Mouse (Mus musculus): ENCODE data around the gene A530016L24Rik. TPM values are rescaled to one million over a fixed set of nuclear protein-coding genes. Genes with fewer than 3 reads are reported as not detected.

A530016L24Rik gene
- total RNA-seq, 1 experiment: not detected

GRCm38 (mm10) chr12:112490444-112490939, 1.2 kb downstream of the A530016L24Rik start:
- Histone ChIP-seq H3K4me3 (ENCODE audit: insufficient read depth in 1 of 2, low read depth in 1 of 2, low read length in 2 of 2, poor library complexity in 1 of 2, severe bottlenecking in 1 of 2) (no peak overlapping the region), H3K4me1 (ENCODE audit: control insufficient read depth in 2 of 2, insufficient read depth in 2 of 2, low read length in 2 of 2, poor library complexity in 1 of 2) (no peaks in the 10 kb centered on the region), H3K9ac (ENCODE audit: insufficient read depth, low read depth, low read length, poor library complexity, severe bottlenecking) (no peak overlapping the region), H3K36me3 (ENCODE audit: control insufficient read depth, insufficient read depth, low read length, poor library complexity, severe bottlenecking) (no peaks in the 10 kb centered on the region), H3K27ac (ENCODE audit: insufficient read depth, low read depth, low read length, poor library complexity, severe bottlenecking) (no peak overlapping the region), H3K9me3 (ENCODE audit: control insufficient read depth, insufficient read depth, low read depth, low read length) (no peaks in the 10 kb centered on the region)
- in situ Hi-C loops (cut with MboI; ENCODE audit: low sequenced_read_pairs in 2 of 2, unreplicated experiment in 2 of 2): no loop called here
- DNase-seq (ENCODE audit: low read depth, low spot score): no peak
- TF ChIP-seq ZC3H11A (IDR thresholded peaks at IDR 0.05; ENCODE audit: borderline replicate concordance, low read depth, low read length) (no peak), MAFK (IDR thresholded peaks at IDR 0.05; ENCODE audit: insufficient read depth, low read depth, low read length) (no peak), ZNF384 (IDR thresholded peaks at IDR 0.05; ENCODE audit: low read depth, low read length) (no peak), HCFC1 (IDR thresholded peaks at IDR 0.05; ENCODE audit: borderline replicate concordance, insufficient read depth, low read length) (no peak), CHD2 (IDR thresholded peaks at IDR 0.05; ENCODE audit: low read depth, low read length) (no peak)

- TF ChIP-seq CHD2 (IDR thresholded peaks at IDR 0.05; ENCODE audit: low read depth, low read length): no peak
- no peak for TF ChIP-seq ZNF384 (IDR thresholded peaks at IDR 0.05; ENCODE audit: low read depth, low read length)
- TF ChIP-seq HCFC1 (IDR thresholded peaks at IDR 0.05; ENCODE audit: borderline replicate concordance, insufficient read depth, low read length): no peak
- no peak for TF ChIP-seq ZC3H11A (IDR thresholded peaks at IDR 0.05; ENCODE audit: borderline replicate concordance, low read depth, low read length)
- TF ChIP-seq MAFK (IDR thresholded peaks at IDR 0.05; ENCODE audit: insufficient read depth, low read depth, low read length): no peak
- Histone ChIP-seq H3K9ac (ENCODE audit: insufficient read depth, low read depth, low read length, poor library complexity, severe bottlenecking) (no peak overlapping the region), H3K4me1 (ENCODE audit: control insufficient read depth in 2 of 2, insufficient read depth in 2 of 2, low read length in 2 of 2, poor library complexity in 1 of 2) (no peaks in the 10 kb centered on the region), H3K9me3 (ENCODE audit: control insufficient read depth, insufficient read depth, low read depth, low read length) (no peaks in the 10 kb centered on the region), H3K4me3 (ENCODE audit: insufficient read depth in 1 of 2, low read depth in 1 of 2, low read length in 2 of 2, poor library complexity in 1 of 2, severe bottlenecking in 1 of 2) (no peak overlapping the region), H3K27ac (ENCODE audit: insufficient read depth, low read depth, low read length, poor library complexity, severe bottlenecking) (no peak overlapping the region), H3K36me3 (ENCODE audit: control insufficient read depth, insufficient read depth, low read length, poor library complexity, severe bottlenecking) (no peaks in the 10 kb centered on the region)
- DNase-seq (ENCODE audit: low read depth, low spot score): no peak
- in situ Hi-C loops (cut with MboI; ENCODE audit: low sequenced_read_pairs in 2 of 2, unreplicated experiment in 2 of 2): no loop called here
Observed at GRCm38 (mm10) chr12:112496136-112496535, 6.9 kb downstream of the A530016L24Rik start.

GRCm38 (mm10) chr12:112497731-112498130, 8.5 kb downstream of the A530016L24Rik start:
- no peak for DNase-seq (ENCODE audit: low read depth, low spot score)
- Histone ChIP-seq H3K27ac (ENCODE audit: insufficient read depth, low read depth, low read length, poor library complexity, severe bottlenecking) (no peak overlapping the region), H3K9me3 (ENCODE audit: control insufficient read depth, insufficient read depth, low read depth, low read length) (no peaks in the 10 kb centered on the region), H3K4me1 (ENCODE audit: control insufficient read depth in 2 of 2, insufficient read depth in 2 of 2, low read length in 2 of 2, poor library complexity in 1 of 2) (peaks cover 0 to 11% of the 10 kb centered on the region in 2 experiments; a peak in 2 of 4 replicates), H3K36me3 (ENCODE audit: control insufficient read depth, insufficient read depth, low read length, poor library complexity, severe bottlenecking) (no peaks in the 10 kb centered on the region), H3K4me3 (ENCODE audit: insufficient read depth in 1 of 2, low read depth in 1 of 2, low read length in 2 of 2, poor library complexity in 1 of 2, severe bottlenecking in 1 of 2) (no peak overlapping the region), H3K9ac (ENCODE audit: insufficient read depth, low read depth, low read length, poor library complexity, severe bottlenecking) (no peak overlapping the region)
- TF ChIP-seq MAFK (IDR thresholded peaks at IDR 0.05; ENCODE audit: insufficient read depth, low read depth, low read length) (no peak), ZNF384 (IDR thresholded peaks at IDR 0.05; ENCODE audit: low read depth, low read length) (no peak)
- in situ Hi-C loops (cut with MboI; ENCODE audit: low sequenced_read_pairs in 2 of 2, unreplicated experiment in 2 of 2): no loop called here

GRCm38 (mm10) chr12:112498683-112499082, 9.4 kb downstream of the A530016L24Rik start:
- TF ChIP-seq ZC3H11A (IDR thresholded peaks at IDR 0.05; ENCODE audit: borderline replicate concordance, low read depth, low read length) (no peak), ZNF384 (IDR thresholded peaks at IDR 0.05; ENCODE audit: low read depth, low read length) (no peak), MAFK (IDR thresholded peaks at IDR 0.05; ENCODE audit: insufficient read depth, low read depth, low read length) (no peak), HCFC1 (IDR thresholded peaks at IDR 0.05; ENCODE audit: borderline replicate concordance, insufficient read depth, low read length) (no peak), CHD2 (IDR thresholded peaks at IDR 0.05; ENCODE audit: low read depth, low read length) (no peak)
- no peaks in the 10 kb centered on the region for H3K9me3 ChIP-seq (ENCODE audit: control insufficient read depth, insufficient read depth, low read depth, low read length)
- in situ Hi-C loops (cut with MboI; ENCODE audit: low sequenced_read_pairs in 2 of 2, unreplicated experiment in 2 of 2): no loop called here
- H3K4me1 ChIP-seq (ENCODE audit: control insufficient read depth in 2 of 2, insufficient read depth in 2 of 2, low read length in 2 of 2, poor library complexity in 1 of 2): peaks cover 0 to 14% of the 10 kb centered on the region in 2 experiments; a peak in 2 of 4 replicates
- no peak for DNase-seq (ENCODE audit: low read depth, low spot score)
- H3K4me3 ChIP-seq (ENCODE audit: insufficient read depth in 1 of 2, low read depth in 1 of 2, low read length in 2 of 2, poor library complexity in 1 of 2, severe bottlenecking in 1 of 2): no peak overlapping the region
- H3K36me3 ChIP-seq (ENCODE audit: control insufficient read depth, insufficient read depth, low read length, poor library complexity, severe bottlenecking): no peaks in the 10 kb centered on the region
- H3K9ac ChIP-seq (ENCODE audit: insufficient read depth, low read depth, low read length, poor library complexity, severe bottlenecking): no peak overlapping the region
- no peak overlapping the region for H3K27ac ChIP-seq (ENCODE audit: insufficient read depth, low read depth, low read length, poor library complexity, severe bottlenecking)
